Mouse (Mus musculus) kidney, postnatal 0 days (tissue): ENCODE data around the gene Specc1l. TPM values are rescaled to one million over a fixed set of nuclear protein-coding genes. Genes with fewer than 3 reads are reported as not detected.

Source experiments
- ATAC-seq: fragments of 200-750 bp; cut with Nextera tagmentation; replicated peaks from 2 replicates; pipeline ENCODE4 v1.8.0; 2017; ENCODE audit warnings: low read depth, moderate number of reproducible peaks, moderate TSS enrichment, moderate library complexity; ENCODE audit not compliant: low FRiP score
- DNase-seq: peaks from one replicate; pipeline ENCODE4 v3.0.0-alpha.2; 2016; ENCODE audit warnings: low spot score
- H3K27ac ChIP-seq: fragments of 300-500 bp; sonication (generic); 2 replicates; pipeline ENCODE4 v1.5.1; 2014; ENCODE audit warnings: mild to moderate bottlenecking
- H3K27me3 ChIP-seq: fragments of 300-500 bp; sonication (generic); 2 replicates; pipeline ENCODE4 v1.6.1; 2014; ENCODE audit warnings: low read length, mixed read lengths; ENCODE audit not compliant: insufficient read depth
- H3K36me3 ChIP-seq: fragments of 300-500 bp; sonication (generic); 2 replicates; pipeline ENCODE4 v1.6.1; 2014; ENCODE audit warnings: low read length, mixed read lengths; ENCODE audit not compliant: insufficient read depth
- H3K4me1 ChIP-seq: fragments of 300-500 bp; sonication (generic); replicated peaks from 2 replicates; pipeline ENCODE4 v1.6.1; 2014; ENCODE audit warnings: antibody characterized with exemption, low read length, mixed read lengths; ENCODE audit not compliant: insufficient read depth
- H3K4me2 ChIP-seq: fragments of 300-500 bp; sonication (generic); 2 replicates; pipeline ENCODE4 v1.6.1; 2014; ENCODE audit warnings: mild to moderate bottlenecking, low read length, moderate library complexity, mixed read lengths
- H3K4me3 ChIP-seq: fragments of 300-500 bp; sonication (generic); replicated peaks from 2 replicates; pipeline ENCODE4 v1.5.1; 2014; ENCODE audit warnings: low read depth, low read length
- H3K9ac ChIP-seq: fragments of 300-500 bp; sonication (generic); 2 replicates; pipeline ENCODE4 v1.6.1; 2014; ENCODE audit warnings: low read depth, low read length
- H3K9me3 ChIP-seq: fragments of 300-500 bp; sonication (generic); replicated peaks from 2 replicates; pipeline ENCODE4 v1.6.1; 2016; ENCODE audit warnings: low read length, inconsistent platforms, mixed read lengths
- CTCF ChIP-seq: IDR thresholded peaks from 2 replicates; pipeline ENCODE4 v1.5.1; 2016; ENCODE audit warnings: antibody characterized with exemption, low read depth, mild to moderate bottlenecking, moderate library complexity
- WGBS: fragments of 180-500 bp; shearing (Covaris S2); extraction: QIAGEN DNeasy Blood & Tissue Kit; methylation state at CpG from one replicate; pipeline ENCODE4 v1.1.7; 2014; 5-methylcytosine and 5-hydroxymethylcytosine counted together
- polyA plus RNA-seq: library from polyadenylated mRNA; unstranded; fragments of >200 nt; fragmentation: Nextera tagmentation; extraction: Ambion mirVana; gene quantifications from 2 replicates; pipeline ENCODE4 v1.2.1, GENCODE M21; 2015

Gene Specc1l
- polyA plus RNA-seq, 1 experiment from 2014 or later: 18.7 TPM

DNA sequence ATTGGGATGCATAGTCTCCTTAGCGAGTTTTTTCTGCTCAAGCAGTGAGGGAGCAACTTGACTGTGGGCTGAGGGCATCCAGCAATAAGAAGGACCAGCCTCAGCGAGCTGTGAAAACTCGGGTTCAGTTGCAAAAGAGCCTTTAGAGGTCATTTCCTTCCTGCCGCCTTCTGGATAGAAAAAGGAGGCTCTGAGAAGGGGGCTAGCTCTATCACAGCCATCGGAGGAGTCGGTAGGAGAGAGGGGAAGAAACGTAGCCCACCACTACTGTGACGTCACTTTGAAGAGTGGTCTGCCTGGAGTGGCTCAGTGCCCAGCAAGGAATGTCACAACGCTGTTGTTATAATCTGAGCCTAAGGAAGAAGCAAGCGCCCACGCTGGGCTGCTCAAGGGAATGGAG lies 115.2 kb downstream of the Specc1l start:
- H3K27ac ChIP-seq: no peak overlapping the region
- 0 out of 2 replicates have a peak, but pooled peaks cover 2% of the 10 kb centered on the region for H3K36me3 ChIP-seq
- no peaks in the 10 kb centered on the region for H3K9me3 ChIP-seq
- no peak for ATAC-seq
- TF ChIP-seq CTCF: no peak
- H3K9ac ChIP-seq: no peak overlapping the region
- no peaks in the 10 kb centered on the region for H3K27me3 ChIP-seq
- WGBS: 50% methylated on average over 11 of the region's 11 CpGs
- no peak for DNase-seq
- H3K4me1 ChIP-seq: 0 out of 2 replicates have a peak, but pooled peaks cover 8% of the 10 kb centered on the region
- no peak overlapping the region for H3K4me2 ChIP-seq
- no peak overlapping the region for H3K4me3 ChIP-seq

- TF ChIP-seq CTCF: no peak
- Histone ChIP-seq H3K4me1 (0 out of 2 replicates have a peak, but pooled peaks cover 8% of the 10 kb centered on the region), H3K27ac (no peak overlapping the region), H3K9ac (no peak overlapping the region), H3K4me3 (no peak overlapping the region), H3K36me3 (0 out of 2 replicates have a peak, but pooled peaks cover 2% of the 10 kb centered on the region), H3K27me3 (no peaks in the 10 kb centered on the region), H3K9me3 (no peaks in the 10 kb centered on the region), H3K4me2 (no peak overlapping the region)
- ATAC-seq: no peak
- DNase-seq: no peak
- 37% methylated on average over 4 of the region's 4 CpGs for WGBS
Measured at GRCm38 (mm10) chr10:75328201-75328704, 116.4 kb downstream of the Specc1l start.

- TF ChIP-seq CTCF: no peak
- Histone ChIP-seq H3K9ac (no peak overlapping the region), H3K27me3 (no peaks in the 10 kb centered on the region), H3K36me3 (no peaks in the 10 kb centered on the region), H3K4me1 (0 out of 2 replicates have a peak, but pooled peaks cover 3% of the 10 kb centered on the region), H3K27ac (no peak overlapping the region), H3K9me3 (no peaks in the 10 kb centered on the region), H3K4me3 (no peak overlapping the region), H3K4me2 (no peak overlapping the region)
- ATAC-seq: no peak
- no peak for DNase-seq
- 87% methylated on average over 3 of the region's 3 CpGs for WGBS
Measured at GRCm38 (mm10) chr10:75332268-75332667, 120.4 kb downstream of the Specc1l start.

DNA sequence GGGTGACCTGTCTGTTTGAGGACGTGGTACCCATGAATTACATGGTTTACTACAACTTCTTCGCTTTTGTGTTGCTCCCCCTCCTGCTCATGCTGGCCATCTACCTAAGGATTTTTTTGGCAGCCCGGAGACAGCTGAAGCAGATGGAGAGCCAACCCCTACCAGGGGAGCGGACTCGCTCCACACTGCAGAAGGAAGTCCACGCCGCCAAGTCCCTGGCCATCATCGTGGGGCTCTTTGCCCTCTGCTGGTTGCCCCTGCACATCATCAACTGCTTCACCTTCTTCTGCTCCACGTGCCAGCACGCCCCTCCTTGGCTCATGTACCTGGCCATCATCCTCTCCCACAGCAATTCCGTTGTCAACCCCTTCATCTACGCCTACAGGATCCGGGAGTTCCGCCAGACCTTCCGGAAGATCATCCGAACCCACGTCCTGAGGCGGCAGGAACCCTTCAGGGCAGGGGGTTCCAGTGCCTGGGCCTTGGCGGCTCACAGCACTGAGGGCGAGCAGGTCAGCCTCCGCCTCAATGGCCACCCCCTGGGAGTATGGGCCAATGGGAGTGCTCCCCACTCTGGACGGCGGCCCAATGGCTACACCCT lies 121.4 kb downstream of the Specc1l start:
- 0 out of 2 replicates have a peak, but pooled peaks have one; percentile 10 for ATAC-seq
- WGBS: 95% methylated on average over 23 of the region's 23 CpGs
- Histone ChIP-seq H3K4me3 (no peak overlapping the region), H3K27me3 (no peaks in the 10 kb centered on the region), H3K4me1 (no peaks in the 10 kb centered on the region), H3K36me3 (no peaks in the 10 kb centered on the region), H3K27ac (no peak overlapping the region), H3K9me3 (no peaks in the 10 kb centered on the region), H3K4me2 (no peak overlapping the region), H3K9ac (no peak overlapping the region)
- DNase-seq: no peak
- TF ChIP-seq CTCF: no peak

GRCm38 (mm10) chr10:75334175-75334574 lies 122.3 kb downstream of the Specc1l start:
- Histone ChIP-seq H3K36me3 (no peaks in the 10 kb centered on the region), H3K4me2 (no peak overlapping the region), H3K9ac (no peak overlapping the region), H3K4me3 (no peak overlapping the region), H3K27ac (no peak overlapping the region), H3K4me1 (no peaks in the 10 kb centered on the region), H3K27me3 (no peaks in the 10 kb centered on the region), H3K9me3 (no peaks in the 10 kb centered on the region)
- 62% methylated on average over 7 of the region's 7 CpGs for WGBS
- no peak for ATAC-seq
- DNase-seq: no peak
- no peak for TF ChIP-seq CTCF

DNA sequence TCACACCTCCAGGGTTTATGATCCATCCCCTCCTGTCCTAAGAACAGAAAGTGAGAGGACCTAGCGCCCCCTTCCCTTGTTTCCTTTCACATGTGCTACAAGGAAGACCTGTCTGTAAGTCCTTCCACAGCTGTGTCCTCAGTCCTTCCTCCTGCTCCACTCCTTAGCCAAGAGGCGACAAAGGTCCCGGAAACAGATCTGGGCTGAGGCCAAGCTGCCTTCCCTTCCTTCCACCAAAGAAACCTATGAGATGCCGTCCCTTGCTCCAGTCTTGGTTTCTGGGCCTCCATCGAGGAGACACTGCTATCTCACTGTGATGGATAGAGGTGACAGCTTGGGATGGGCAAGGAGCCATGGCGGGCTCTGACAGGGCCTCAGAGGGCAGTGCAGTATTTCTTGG lies 123.2 kb downstream of the Specc1l start:
- H3K27me3 ChIP-seq: no peaks in the 10 kb centered on the region

DNA sequence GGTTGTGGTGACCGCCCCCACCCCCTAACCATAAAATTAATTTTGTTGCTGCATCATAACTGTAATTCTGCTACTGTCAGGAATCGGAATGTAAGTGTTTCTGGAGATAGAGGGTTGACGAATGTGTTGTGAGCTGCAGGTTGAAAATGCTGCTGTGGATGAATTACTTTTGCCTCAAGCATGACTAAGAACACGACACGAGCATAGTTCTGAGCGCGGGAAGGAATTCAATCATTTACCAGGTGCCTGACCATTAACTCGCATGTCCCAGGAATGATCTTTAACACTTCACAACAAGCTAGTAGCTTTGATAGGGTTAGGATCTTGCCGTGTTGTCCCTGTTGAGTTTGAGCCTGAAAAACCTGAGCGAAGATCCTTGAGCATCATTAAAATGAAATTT lies 125.4 kb downstream of the Specc1l start:
- H3K4me2 ChIP-seq: no peak overlapping the region
- H3K9me3 ChIP-seq: no peaks in the 10 kb centered on the region
- WGBS: 53% methylated on average over 10 of the region's 10 CpGs
- ATAC-seq: no peak
- H3K36me3 ChIP-seq: no peaks in the 10 kb centered on the region
- DNase-seq: peak; percentile 29
- no peak overlapping the region for H3K27ac ChIP-seq
- H3K27me3 ChIP-seq: no peaks in the 10 kb centered on the region
- no peak overlapping the region for H3K4me3 ChIP-seq
- H3K4me1 ChIP-seq: no peaks in the 10 kb centered on the region
- no peak for TF ChIP-seq CTCF
- H3K9ac ChIP-seq: no peak overlapping the region

More for the DNA sequence above, 123.2 kb downstream of the Specc1l start:
- Histone ChIP-seq H3K4me1 (no peaks in the 10 kb centered on the region), H3K27ac (no peak overlapping the region), H3K9ac (no peak overlapping the region), H3K9me3 (no peaks in the 10 kb centered on the region), H3K4me3 (no peak overlapping the region), H3K4me2 (no peak overlapping the region), H3K36me3 (no peaks in the 10 kb centered on the region)
- 78% methylated on average over 6 of the region's 6 CpGs for WGBS
- no peak for DNase-seq
- no peak for TF ChIP-seq CTCF
- no peak for ATAC-seq
